Mouse (Mus musculus): Measurements from ENCODE around the gene Zfp950.

GRCm38 (mm10) chr19:61049413-61049812 lies 91.2 kb downstream of the Zfp950 start:
- TF ChIP-seq CTCF (IDR thresholded peaks at IDR 0.05; ENCODE audit: low read depth, low read length) (no peak), POLR2A (IDR thresholded peaks at IDR 0.05; ENCODE audit: insufficient read depth, low read length) (no peak), EP300 (IDR thresholded peaks at IDR 0.05; ENCODE audit: insufficient read depth, low read depth, low read length) (no peak)

Measured in ES-Bruce4 (cell line).